Mouse (Mus musculus) heart, postnatal 14 days (tissue): Measurements from ENCODE around the gene Rbms3. TPM values are rescaled to one million over a fixed set of nuclear protein-coding genes. Genes with fewer than 3 reads are reported as not detected.
A peak's percentile ranks its signal among the peaks of the same experiment; 100 is the strongest.

Experiments used
- DNase-seq, 2 experiments: peaks; one replicate each; pipeline ENCODE4 v3.0.0; 2021 to 2022
- intact Hi-C: fragments of 180-260 bp; cut with DNase I; formaldehyde crosslinking; loops from one replicate; pipeline ENCODE4 v1.15.1; 2025
- long read RNA-seq, 2 experiments: library from polyadenylated mRNA; stranded (forward); transcript quantifications; one replicate each; pipeline ENCODE4 v2.0.0; 2021
- total RNA-seq, 2 experiments: library from RNA; stranded (reverse); gene quantifications; 2 replicates each; pipeline ENCODE4 v1.2.3; 2021

Rbms3 gene
- total RNA-seq: 10 to 100 TPM; 17.7 to 18.6 TPM
- long read RNA-seq, experiment 1, partial matches to known transcripts: 2 of 5 reads
- long read RNA-seq, experiment 1, other reads (novel, unspliced or antisense): 3 of 5 reads
- long read RNA-seq, experiment 2, partial matches to known transcripts: 1 of 3 reads
- long read RNA-seq, experiment 2, other reads (novel, unspliced or antisense): 2 of 3 reads

- DNase-seq: no peak
- intact Hi-C loops: no loop called here
Observed at GRCm38 (mm10) chr9:117629771-117630170, at the start of gene Rbms3. TSS of gene Rbms3 (minus strand) at chr9:117629913.

DNA sequence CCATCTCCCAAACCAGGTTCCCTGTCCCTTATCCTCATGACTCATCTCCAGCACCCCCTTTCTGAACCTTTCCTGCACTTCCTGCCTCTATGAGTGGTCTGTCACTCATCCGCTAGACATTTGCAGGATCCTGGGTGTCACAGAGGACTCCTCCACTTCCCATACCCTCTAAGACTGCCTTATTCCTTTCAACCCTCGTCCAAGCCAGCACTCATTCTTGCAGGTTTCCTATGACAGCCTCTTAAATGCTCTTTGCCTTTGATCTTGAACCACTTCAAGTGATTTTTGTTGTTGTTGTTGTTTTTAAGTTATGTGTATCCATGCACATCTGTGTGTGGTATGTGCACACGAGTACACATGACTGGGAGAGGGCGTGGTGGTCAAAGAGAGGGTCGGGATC, 43.6 kb upstream of the Rbms3 start:
- intact Hi-C loops: no loop called here
- DNase-seq: no peak

DNA sequence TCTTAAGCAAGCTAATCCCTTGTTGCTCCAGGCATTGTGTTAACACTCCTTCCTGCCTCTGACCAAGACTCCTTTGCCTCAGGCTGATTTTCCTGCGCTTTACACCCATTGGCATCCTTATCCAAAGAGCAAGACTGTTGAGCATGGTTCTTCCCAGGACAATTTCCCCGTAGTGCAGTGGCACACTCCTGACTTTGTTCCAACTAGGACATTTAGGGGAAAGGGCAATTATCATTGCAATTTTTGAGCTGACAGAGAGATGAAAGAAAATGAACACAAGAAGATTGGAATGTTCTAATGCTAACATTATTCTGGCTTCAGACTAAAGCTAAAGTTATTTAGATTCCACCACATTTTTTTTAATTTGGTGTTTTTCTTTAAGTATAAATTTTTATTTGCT, 24.9 kb upstream of the Rbms3 start:
- no peak for DNase-seq
- intact Hi-C loops: no loop called here

DNA sequence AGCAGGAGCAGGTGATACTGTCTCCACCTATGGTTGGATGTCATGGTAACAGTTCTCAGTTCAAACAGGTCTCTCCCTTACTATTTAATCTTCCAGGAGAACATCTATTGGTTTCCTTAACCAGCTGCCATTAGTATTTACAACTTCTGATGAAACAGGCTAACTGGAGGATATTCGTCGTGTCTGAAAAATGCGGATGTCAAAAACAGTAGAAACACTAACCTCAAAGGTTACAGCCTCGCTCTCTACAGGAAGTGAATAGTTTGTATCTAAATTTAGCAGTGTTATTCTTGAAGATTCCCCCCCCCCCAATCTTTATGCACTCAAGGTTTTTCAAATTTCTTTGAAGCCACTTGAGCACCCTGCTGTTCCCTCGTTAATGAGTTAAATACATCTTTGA, 23.9 kb upstream of the Rbms3 start:
- intact Hi-C loops: no loop called here
- no peak for DNase-seq

GRCm38 (mm10) chr9:117646131-117646530, 16.4 kb upstream of the Rbms3 start:
- intact Hi-C loops: no loop called here
- no peak for DNase-seq

GRCm38 (mm10) chr9:117641090-117641782, 11.5 kb upstream of the Rbms3 start:
- DNase-seq: no peak
- intact Hi-C loops: no loop called here

- intact Hi-C loops: no loop called here
- DNase-seq: no peak
Observed at GRCm38 (mm10) chr9:117638623-117639185, 9.0 kb upstream of the Rbms3 start.

- intact Hi-C loops: no loop called here
- DNase-seq: no peak
Observed at GRCm38 (mm10) chr9:117636492-117636891, 6.8 kb upstream of the Rbms3 start.

GRCm38 (mm10) chr9:117627173-117627572, 2.5 kb downstream of the Rbms3 start:
- intact Hi-C loops: no loop called here
- no peak for DNase-seq

DNA sequence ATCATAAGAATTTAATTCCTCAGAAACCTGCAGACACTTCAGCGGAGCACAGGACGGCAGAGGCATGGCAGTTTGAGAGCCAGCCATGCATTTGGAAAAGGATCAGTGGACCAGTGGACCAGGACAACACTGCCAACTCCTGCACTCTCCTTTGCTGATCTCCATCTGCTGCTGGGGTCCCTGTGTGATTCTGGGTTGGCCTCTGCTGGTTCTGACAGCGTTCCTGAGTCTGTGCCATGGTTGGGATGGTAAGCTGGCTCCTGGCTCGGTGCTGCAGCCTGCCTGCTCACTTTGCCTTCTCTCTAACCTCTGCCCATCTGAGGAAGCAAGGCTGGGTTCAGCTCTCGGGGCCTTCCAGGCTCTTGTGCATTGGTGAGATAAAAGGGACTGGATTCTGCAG, 28.9 kb downstream of the Rbms3 start:
- DNase-seq: no peak
- intact Hi-C loops: no loop called here

- intact Hi-C loops: no loop called here
- DNase-seq: no peak
Observed at GRCm38 (mm10) chr9:117599341-117599740, 30.4 kb downstream of the Rbms3 start.

GRCm38 (mm10) chr9:117596162-117596561, 33.6 kb downstream of the Rbms3 start:
- intact Hi-C loops: no loop called here
- no peak for DNase-seq

GRCm38 (mm10) chr9:117585345-117585744, 44.4 kb downstream of the Rbms3 start:
- intact Hi-C loops: no loop called here

DNA sequence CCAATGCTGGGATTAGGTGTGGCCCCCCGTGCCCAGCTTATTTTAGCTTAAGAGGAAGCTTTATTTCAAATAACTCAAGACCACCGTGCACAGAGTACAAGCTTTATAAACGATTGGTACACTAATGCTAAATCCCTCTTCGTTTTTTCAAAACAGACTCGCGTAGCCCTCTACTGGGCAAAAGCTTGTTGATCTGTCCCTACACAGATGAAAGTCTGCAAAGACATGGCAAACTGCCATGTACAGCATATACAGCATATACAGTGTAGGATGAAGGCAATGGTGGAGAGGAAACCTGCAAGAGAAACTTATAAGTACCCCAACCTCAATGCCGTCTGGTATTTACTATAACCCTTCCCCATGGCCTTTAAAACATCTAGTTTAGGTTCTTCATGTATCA, 46.1 kb downstream of the Rbms3 start:
- peak in 1 of 2 experiments; percentile 3 for DNase-seq
- intact Hi-C loops: no loop called here

More at GRCm38 (mm10) chr9:117585345-117585744, 44.4 kb downstream of the Rbms3 start:
- no peak for DNase-seq

DNA sequence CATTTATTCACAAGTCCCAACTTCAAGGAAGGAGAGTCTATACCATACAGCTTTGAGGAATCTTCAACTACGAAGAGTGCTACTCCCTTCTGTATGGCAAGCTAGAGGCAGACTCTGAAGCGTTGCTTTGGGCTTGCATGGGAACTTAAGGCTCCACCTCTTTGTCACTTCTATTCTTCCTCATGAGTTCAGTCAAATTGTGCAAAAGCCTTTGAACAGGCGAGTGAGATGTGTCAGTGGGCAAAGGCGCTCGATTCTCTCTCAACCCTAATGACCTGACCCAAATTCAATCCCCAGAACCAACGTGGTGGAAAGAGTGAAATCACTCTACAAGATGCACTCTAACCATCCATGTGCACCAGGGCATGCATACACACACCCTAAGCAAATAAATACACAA, 47.1 kb downstream of the Rbms3 start:
- intact Hi-C loops: no loop called here
- DNase-seq: no peak

DNA sequence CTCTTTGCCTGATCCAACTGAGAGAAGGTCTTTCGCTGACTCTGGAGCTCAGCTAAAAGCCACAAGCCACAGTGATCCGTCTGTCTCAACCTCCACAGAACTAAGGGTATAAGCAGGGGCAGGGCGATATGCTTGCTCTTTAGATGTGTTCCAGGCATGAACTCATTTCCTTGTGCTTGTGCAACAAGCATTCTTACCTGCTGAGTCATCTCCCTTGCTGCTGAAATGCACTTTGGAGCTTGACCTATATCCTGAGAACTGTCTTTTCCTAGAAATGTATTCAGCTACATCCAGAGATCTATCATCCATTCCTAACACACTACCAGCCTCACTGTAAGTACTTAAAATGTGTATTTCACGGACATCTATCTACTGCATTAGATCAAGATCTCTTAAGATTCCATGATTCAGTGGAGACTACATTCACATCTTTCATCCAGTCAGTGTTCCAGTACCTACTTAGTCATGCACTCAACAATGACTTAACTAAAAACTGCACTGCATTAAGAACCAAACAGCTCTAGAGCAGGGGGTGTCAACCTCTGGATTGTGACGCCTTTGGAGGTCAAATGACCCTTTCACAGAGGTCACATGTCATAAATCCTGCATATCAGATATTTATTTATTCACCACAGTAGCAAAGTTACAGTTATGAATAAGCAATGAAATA, 58.4 kb downstream of the Rbms3 start:
- no peak for DNase-seq
- intact Hi-C loops: no loop called here

DNA sequence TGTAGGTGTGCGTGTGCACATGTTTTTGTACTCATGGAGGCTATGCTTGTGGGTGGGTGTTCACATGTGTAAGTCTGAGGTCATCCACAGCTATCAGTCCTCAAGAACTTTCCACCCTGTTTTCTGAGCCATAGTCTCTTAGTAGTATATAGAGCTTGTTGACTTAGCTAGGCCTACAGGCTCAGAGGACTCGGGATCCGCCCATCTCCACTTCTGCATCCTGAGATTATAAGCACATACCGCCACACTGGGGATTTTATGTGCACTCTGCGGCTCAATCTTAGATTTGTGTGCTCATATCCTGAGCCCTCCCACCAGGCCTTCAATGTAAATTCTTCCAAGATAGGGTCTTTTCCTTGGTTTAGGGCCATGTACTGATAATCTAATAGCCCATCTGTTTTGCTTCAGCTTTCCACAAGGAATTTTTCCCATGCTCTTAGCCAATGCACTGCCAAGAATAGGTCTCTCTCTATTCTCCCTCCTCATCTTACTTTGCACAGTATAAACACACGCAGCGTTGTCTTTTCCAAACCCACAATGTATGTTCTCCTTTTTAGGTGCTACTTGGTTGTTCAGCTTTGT, 59.4 kb downstream of the Rbms3 start:
- no peak for DNase-seq
- intact Hi-C loops: no loop called here

DNA sequence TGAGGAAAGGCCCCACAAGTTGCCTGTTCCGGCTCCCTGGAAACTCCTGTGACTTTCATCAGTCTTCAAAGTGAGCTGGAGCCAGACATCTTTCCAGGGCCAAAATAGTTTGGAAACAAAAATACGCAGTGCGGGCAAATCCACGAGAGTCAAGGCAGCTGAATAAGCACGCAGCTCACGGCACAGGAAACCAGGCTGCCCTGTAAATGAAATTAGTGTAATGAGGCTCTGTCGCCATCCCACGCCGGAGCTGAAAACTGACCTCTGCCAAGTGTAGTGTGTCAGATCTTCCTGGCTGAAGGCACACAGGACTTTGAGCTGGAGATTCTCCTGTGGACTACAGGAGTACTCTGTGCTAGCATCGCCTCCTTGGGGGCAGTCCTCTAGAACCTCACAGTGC, 63.4 kb downstream of the Rbms3 start:
- peak in 1 of 2 experiments; percentile 2 for DNase-seq
- intact Hi-C loops: no loop called here

DNA sequence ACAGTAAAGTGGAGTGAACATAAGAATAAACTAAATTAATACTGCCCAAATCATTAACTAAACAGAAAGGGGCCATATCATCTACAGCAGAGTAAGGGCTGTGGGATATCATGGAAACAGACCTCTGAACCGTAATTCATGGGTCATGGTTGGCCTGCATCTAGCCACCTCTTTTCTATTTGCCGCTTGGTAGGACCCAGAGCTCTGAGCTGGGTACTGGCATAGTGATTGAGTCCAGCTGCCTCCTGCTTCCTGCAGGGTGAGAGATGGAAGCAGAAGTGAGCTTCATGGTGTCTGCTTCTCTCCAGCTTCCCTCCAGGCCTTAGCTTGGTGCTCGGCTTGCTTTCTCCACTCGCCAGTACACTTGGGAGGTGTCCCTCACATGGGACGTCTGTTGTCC, 71.2 kb downstream of the Rbms3 start:
- intact Hi-C loops: no loop called here
- DNase-seq: no peak

GRCm38 (mm10) chr9:117554356-117554755, 75.4 kb downstream of the Rbms3 start:
- DNase-seq: no peak
- intact Hi-C loops: no loop called here

GRCm38 (mm10) chr9:117529281-117529680, 100.4 kb downstream of the Rbms3 start:
- intact Hi-C loops: no loop called here
- no peak for DNase-seq
